Mouse (Mus musculus): ENCODE measurements around the gene Adm.
"Not testable (repeated sequence)": the region's sequence is repeated elsewhere in the genome, so short reads cannot be mapped to it uniquely, and the experiment has no call there.

Gene Adm

DNA sequence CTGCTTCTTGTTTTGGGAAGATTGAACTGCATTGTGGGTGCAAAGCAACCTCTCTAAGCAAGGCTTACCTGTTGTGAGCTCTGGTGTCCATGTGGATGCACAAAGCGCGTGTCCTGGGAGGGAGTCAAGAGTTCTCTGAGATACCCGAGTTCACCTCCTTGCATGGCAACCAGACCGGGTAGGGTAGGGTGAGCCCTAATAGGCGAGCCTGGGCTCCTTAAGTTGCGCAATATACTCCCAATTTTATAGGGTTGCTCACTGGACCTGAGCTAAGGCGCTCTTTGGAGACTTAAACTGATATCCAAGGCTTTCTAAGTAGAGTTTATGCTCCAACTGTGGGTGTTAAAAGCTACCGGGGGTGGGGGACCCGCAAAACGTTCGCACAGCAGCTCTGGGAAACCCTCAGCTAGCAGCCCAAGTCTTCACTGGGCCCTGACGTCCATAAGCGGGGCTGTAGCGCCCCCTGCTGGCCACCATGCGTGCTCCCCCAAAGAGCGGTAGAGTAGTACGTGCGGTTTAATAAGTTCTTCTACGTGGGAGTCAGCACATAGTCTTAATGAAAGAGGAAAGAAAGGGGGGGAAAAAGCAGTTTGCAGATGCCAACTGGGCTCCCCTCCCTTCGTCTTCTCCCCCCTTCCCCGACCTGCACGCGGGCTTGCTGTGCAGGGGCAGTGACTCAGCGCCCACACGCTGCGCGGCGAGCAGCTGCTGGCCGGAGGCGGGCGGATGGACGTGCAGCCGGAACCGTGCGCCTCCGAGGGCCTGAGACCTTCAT, 2.6 kb downstream of the Adm start:
- peak; percentile 92 for DNase-seq

DNA sequence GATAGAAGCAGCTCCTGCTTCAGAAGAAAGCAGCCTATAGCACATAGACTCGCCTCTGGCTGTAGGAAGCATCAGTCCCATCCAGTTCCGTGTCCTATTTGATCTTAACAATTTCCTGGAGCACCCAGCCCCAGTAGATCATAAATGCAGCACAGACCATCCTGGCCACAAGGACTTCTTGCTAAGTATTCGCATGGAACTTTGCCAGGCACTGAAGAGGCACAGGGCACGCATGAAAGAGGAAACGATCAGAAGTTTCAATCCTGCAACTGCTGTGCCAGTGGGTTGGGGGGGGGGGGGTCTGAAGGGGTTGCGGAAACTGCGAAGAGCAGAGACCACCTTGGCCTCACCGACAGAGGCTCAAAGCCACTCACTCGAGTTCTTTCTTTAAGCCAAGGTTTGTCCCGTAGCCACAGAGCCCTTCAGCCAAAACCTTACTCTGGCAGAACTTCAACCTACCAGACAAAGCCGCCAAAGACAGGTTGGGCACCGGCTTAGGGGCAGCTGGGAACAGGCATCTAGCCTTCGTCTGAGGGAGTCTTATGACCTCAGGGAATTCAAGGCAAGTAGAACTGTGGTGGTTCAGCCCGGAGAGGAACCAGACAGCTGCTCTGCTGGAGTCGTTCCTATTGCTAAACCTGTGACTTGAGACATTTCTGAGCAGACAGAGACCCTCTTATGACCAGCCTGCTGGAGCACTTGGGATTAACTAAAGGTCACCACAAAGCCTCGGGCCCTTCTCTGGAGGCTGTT, 3.9 kb downstream of the Adm start:
- DNase-seq = peak; percentile 65

DNA sequence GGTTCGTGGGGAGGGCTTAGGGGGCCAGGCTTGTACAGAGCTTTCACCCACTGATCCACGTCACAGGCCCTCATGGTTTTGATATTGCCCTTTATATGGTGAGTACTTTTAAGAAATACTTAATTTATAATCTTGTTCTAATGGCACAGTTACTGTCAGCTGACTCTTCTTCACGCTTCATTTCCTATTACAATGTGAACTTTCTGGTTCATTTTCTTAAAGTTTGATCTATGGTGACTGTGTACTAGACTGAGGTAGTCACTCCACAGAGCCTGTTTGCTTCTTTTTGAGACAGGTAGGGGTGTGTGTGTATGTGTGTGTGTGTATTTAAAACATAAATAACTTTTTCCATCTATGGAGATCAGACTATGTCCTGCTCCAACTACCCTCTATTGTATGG, 8.5 kb downstream of the Adm start:
- DNase-seq = peak; percentile 75

- peak; percentile 54 for DNase-seq
Observed at GRCm38 (mm10) chr7:110636559-110636958, 9.1 kb downstream of the Adm start.

GRCm38 (mm10) chr7:110638305-110639110, 11.0 kb downstream of the Adm start:
- peak; percentile 72 for DNase-seq

DNA sequence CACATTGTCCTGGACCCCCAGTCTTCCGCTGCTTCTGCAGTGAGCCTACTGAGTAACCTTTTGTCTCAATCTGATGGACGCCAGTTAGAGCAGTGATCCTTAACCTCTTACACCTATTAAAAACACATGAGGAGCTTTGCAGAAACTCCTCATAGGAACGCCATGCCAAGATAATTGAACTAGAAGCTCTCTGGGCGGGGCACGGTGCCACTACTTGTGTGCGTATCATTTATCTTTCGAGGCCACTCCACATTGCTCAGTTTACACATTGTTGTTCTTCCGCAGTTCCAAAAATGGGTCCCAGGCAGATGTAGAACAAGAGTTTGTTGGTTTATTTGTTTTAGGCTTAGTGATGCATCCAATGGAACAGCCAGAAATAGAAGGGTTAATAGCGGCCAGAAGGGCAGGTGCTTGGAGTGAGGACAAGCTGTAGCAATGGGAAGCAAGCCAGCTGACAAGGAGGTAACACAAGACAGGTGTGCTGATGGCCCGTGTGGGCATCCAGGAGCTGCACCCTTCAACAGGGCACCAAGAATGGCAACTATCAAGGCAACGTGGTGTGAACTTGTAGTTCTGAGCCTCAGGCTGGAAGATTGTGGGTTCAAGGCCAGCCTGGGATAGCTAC, 11.9 kb downstream of the Adm start:
- DNase-seq = peak; percentile 82

GRCm38 (mm10) chr7:110639958-110640357, 12.5 kb downstream of the Adm start:
- not testable (repeated sequence) for DNase-seq

GRCm38 (mm10) chr7:110645311-110645710, 17.9 kb downstream of the Adm start:
- DNase-seq = peak; percentile 91

DNA sequence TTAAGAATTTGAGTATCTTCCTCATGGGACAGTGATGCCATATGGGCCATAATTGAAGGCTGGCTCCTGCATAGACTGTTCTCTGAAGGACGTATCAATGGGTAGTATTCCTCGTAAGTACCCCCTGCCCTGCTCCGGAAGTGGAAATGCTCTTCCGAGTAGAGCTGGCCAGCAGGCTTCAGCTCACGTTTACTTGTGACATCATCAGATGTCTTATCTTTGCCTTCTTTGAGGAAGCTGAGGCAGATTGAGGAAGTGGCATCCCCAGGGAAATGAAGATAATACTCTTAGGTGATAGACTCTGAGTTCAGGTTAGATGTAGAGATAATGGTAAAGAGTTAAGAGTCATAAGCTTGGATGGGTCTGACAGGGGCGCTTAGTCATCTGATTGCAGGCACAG, 18.4 kb downstream of the Adm start:
- DNase-seq = no peak

- no peak for DNase-seq
Observed at GRCm38 (mm10) chr7:110646611-110647407, 19.3 kb downstream of the Adm start.

- DNase-seq = peak; percentile 74
Observed at GRCm38 (mm10) chr7:110647559-110648454, 20.3 kb downstream of the Adm start.

DNA sequence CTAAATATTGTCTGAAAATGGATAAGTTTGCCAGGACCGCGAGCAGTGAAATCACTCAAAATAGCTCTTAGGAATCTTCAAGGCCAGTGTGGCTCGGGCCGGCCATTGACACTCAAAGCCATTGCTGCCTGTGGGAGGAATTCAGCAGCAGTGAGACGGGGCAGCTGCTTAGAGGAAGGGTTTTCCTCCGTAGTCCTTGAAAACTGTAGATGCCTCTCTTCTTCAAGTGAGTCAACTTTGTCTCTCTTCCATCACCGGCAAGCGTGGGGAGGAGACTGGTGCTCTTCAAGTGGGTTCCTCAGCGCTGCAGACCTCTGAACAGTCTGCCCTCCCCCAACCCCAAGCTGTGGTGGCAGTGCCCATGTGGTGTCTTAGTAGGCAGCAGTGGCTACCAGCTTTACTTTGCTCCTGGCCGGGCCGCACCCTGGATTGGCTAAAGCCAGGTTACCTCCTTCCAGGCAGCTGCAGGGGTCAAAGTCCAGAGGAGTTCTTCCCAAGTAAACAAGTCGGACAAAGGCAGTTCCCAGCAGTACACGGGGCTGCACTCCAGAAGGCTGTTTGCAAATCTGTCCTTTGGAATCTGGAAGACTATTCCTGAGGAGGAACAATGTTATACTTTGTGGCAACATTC, 21.1 kb downstream of the Adm start:
- peak; percentile 97 for DNase-seq

DNA sequence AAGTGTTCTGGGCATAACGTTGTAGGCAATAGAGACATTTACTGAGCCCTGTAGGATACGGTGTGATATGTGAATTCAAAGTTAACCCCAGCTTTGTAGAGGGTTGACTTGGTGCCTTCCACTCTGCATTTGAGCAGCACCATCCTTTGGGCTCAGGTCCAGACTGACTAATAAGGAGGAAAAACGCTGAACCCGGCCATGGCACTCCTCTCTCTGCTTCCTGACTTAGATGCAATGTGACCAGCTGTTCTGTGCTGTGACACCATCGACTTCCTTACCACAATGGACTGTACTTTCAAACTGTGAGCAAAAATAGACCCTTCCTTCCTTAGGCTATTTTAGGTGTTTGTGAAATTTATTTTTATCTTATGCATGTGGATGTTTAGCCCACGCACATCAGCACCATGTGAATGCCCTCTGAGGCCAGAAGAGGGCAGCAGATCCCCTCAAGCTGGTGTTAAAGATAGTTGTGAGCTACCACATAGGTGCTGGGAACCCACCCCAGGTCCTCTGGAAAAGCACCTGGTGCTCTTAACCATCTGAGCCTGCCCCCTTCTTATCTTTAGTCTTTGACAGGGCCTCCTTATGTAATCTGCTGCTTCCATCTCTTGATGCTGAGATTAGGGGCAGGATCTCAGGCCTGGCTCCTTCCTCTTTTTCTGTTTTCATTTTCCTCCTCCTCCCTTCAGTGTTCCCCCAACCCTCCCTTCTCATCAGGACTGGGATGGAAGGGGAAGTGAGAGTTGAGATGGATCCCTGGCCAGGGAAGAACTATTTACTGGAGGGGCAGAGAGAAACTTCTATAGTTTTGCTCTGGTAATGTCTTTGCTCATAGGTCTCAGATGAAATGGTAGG, 21.9 kb downstream of the Adm start:
- no peak for DNase-seq

- DNase-seq = peak; percentile 62
Observed at GRCm38 (mm10) chr7:110650491-110650890, 23.0 kb downstream of the Adm start.

DNA sequence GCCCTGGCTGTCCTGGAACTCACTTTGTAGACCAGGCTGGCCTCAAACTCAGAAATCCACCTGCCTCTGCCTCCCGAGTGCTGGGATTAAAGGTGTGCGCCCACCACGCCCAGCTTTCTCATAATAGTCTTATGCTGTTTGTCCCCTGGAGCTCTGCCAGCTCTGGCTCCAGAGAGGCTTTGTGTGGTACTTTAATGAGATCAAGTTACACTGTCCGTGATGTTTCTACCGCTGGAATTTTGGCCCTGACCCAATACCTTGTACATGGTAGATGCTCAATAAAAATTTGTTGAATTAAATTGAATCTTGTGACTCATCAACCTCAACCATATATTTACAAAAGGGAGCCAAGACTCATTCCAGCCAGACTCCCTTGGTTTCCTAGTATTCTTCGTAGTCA, 23.6 kb downstream of the Adm start:
- DNase-seq = peak; percentile 80

GRCm38 (mm10) chr7:110655230-110655629, 27.8 kb downstream of the Adm start:
- no peak for DNase-seq

DNA sequence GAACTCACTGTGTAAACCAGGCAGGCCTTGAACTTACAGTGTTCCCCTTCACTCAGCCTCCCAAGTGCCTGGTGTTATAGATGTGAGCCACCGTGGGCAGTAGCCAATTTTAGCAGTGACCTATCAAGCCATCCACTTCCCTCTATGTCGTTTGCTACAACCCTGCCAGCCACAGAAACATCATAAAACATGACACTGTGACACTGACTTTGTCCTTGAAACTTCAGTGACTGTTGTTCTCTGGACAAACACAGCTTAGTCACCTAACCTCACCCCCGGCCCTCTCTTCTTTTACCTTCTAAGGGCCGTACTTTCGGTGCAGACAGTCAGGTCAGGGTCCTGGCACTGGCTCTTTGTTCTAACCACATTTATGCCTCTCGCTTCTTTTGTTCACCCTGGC, 28.5 kb downstream of the Adm start:
- no peak for DNase-seq

GRCm38 (mm10) chr7:110658378-110658928, 31.0 kb downstream of the Adm start:
- no peak for DNase-seq

- DNase-seq = no peak
Observed at GRCm38 (mm10) chr7:110666537-110666936, 39.1 kb downstream of the Adm start.

Data from kidney, adult 9 months (tissue).